Mouse (Mus musculus): ENCODE data around the gene Ppfibp1. TPM values are rescaled to one million over a fixed set of nuclear protein-coding genes. Genes with fewer than 3 reads are reported as not detected.

Ppfibp1 gene
- total and polyA plus RNA-seq, 3 experiments: 23.4 to 28.2 (median 28.2) TPM

DNA sequence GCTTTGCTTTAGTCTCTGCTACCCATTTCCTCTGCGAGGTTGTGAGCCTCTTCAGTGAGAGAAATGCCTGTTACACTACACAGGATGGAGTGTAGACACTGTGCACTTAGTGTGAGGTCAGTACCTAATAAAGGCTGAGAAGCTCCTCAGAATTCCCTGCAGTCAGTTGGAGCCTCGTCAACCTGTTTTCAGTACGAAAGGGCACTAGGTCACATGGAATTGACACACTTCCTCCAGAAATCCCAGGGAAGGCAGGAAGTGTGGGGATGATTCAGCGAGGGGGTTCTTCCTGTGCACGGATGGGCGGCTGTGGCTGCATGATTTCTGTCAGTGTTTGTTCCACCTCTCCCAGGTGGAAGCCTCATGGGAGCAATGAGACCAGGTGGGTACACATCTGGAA, 44.8 kb downstream of the Ppfibp1 start:
- Histone ChIP-seq H3K27ac (ENCODE audit: insufficient read depth, low read depth) (no peak overlapping the region), H3K4me2 (ENCODE audit: insufficient read depth, low read depth, poor library complexity, severe bottlenecking) (no peak overlapping the region), H3K9me3 (replicated peaks; ENCODE audit: low read length) (no peaks in the 10 kb centered on the region), H3K4me1 (ENCODE audit: control insufficient read depth in 1 of 2, insufficient read depth in 2 of 2) (peaks cover 0 to 5% of the 10 kb centered on the region in 2 experiments; a peak in 1 of 4 replicates), H3K36me3 (replicated peaks in 1 of 2; ENCODE audit: control insufficient read depth in 1 of 2, insufficient read depth in 1 of 2, low read length in 1 of 2) (peaks cover 0 to 3% of the 10 kb centered on the region in 2 experiments), H3K79me2 (replicated peaks; ENCODE audit: control insufficient read depth, extremely low read depth, insufficient read depth, poor library complexity, severe bottlenecking) (no peaks in the 10 kb centered on the region), H3K9ac (ENCODE audit: insufficient read depth, low read depth) (no peak overlapping the region), H3K4me3 (replicated peaks in 1 of 3; ENCODE audit: low read depth in 2 of 3, low read length in 2 of 3, poor library complexity in 1 of 3) (no peak overlapping the region), H3K27me3 (replicated peaks) (no peaks in the 10 kb centered on the region)
- in situ Hi-C loops (cut with MboI; ENCODE audit: low pct_ligation_motif_present, low pct_unique_long_range_greater_than_20kb, low sequenced_read_pairs): no loop called here
- no peak for DNase-seq (ENCODE audit: extremely low read depth)
- dilution Hi-C loops (cut with MboI; ENCODE audit: extremely low pct_ligation_motif_present, extremely low pct_unique_long_range_greater_than_20kb, low sequenced_read_pairs): no loop called here
- TF ChIP-seq USF2 (conservative IDR thresholded peaks at IDR 0.05; ENCODE audit: low read depth, low read length): no peak
- TF ChIP-seq NELFE (IDR thresholded peaks at IDR 0.05; ENCODE audit: low read depth, low read length): no peak
- no peak for TF ChIP-seq KAT2A (IDR thresholded peaks at IDR 0.05; ENCODE audit: insufficient replicate concordance, low read length)
- TF ChIP-seq JUN (IDR thresholded peaks at IDR 0.05; ENCODE audit: insufficient read depth, low read depth, low read length): no peak
- TF ChIP-seq MAX (IDR thresholded peaks at IDR 0.05; ENCODE audit: low read length): no peak
- no peak for TF ChIP-seq ZC3H11A (IDR thresholded peaks at IDR 0.05; ENCODE audit: low read depth, low read length)
- TF ChIP-seq SMC3 (IDR thresholded peaks at IDR 0.05; ENCODE audit: low read depth, low read length): no peak
- no peak for TF ChIP-seq EP300 (IDR thresholded peaks at IDR 0.05; ENCODE audit: low read length)
- TF ChIP-seq TCF12 (IDR thresholded peaks at IDR 0.05; ENCODE audit: low read depth, low read length): no peak
- no peak for TF ChIP-seq CTCF (conservative IDR thresholded peaks at IDR 0.05 in 1 of 2, IDR thresholded peaks at IDR 0.05 in 1 of 2; ENCODE audit: low read depth in 2 of 2, low read length in 2 of 2)
- no peak for TF ChIP-seq TBP (conservative IDR thresholded peaks at IDR 0.05; ENCODE audit: low read depth, low read length)

DNA sequence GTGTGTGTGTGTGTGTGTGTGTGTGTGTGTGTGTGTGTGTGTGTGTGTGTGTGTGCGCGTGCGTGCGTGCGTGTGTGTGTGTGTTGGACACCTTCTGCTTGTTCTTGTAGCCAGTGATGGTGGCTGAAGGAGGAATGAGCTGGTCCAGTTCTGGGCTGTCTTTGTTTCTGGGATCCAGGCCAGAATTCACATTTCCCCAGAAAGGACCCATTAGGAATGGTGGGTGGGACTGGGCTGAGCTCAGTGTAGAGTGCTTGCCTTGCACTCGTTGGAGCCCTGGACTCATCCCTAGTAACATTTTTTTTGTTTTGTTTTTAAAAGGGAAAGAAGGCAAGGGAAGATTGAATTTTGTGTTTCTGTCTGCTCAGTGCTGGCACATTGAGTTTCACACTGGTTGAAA, 47.7 kb downstream of the Ppfibp1 start:
- no peaks in the 10 kb centered on the region for H3K27me3 ChIP-seq (replicated peaks)
- H3K4me2 ChIP-seq (ENCODE audit: insufficient read depth, low read depth, poor library complexity, severe bottlenecking): no peak overlapping the region
- H3K27ac ChIP-seq (ENCODE audit: insufficient read depth, low read depth): no peak overlapping the region
- in situ Hi-C loops (cut with MboI; ENCODE audit: low pct_ligation_motif_present, low pct_unique_long_range_greater_than_20kb, low sequenced_read_pairs): no loop called here
- H3K4me1 ChIP-seq (ENCODE audit: control insufficient read depth in 1 of 2, insufficient read depth in 2 of 2): peaks cover 0 to 4% of the 10 kb centered on the region in 2 experiments; a peak in 1 of 4 replicates
- no peaks in the 10 kb centered on the region for H3K79me2 ChIP-seq (replicated peaks; ENCODE audit: control insufficient read depth, extremely low read depth, insufficient read depth, poor library complexity, severe bottlenecking)
- no peak overlapping the region for H3K9ac ChIP-seq (ENCODE audit: insufficient read depth, low read depth)
- H3K9me3 ChIP-seq (replicated peaks; ENCODE audit: low read length): no peaks in the 10 kb centered on the region
- TF ChIP-seq CTCF (conservative IDR thresholded peaks at IDR 0.05 in 1 of 2, IDR thresholded peaks at IDR 0.05 in 1 of 2; ENCODE audit: low read depth in 2 of 2, low read length in 2 of 2) (no peak), BHLHE40 (IDR thresholded peaks at IDR 0.05; ENCODE audit: low read depth, low read length) (no peak), GABPA (IDR thresholded peaks at IDR 0.05; ENCODE audit: insufficient replicate concordance, low read depth, low read length) (no peak), ZKSCAN1 (IDR thresholded peaks at IDR 0.05; ENCODE audit: borderline replicate concordance, low read depth, low read length) (no peak), SIN3A (IDR thresholded peaks at IDR 0.05; ENCODE audit: low read length) (no peak), IRF4 (IDR thresholded peaks at IDR 0.05; ENCODE audit: low read depth, low read length) (no peak), SMC3 (IDR thresholded peaks at IDR 0.05; ENCODE audit: low read depth, low read length) (no peak), CHD2 (IDR thresholded peaks at IDR 0.05; ENCODE audit: low read length) (no peak), POLR2AphosphoS2 (IDR thresholded peaks at IDR 0.05; ENCODE audit: low read depth, low read length) (no peak), JUN (IDR thresholded peaks at IDR 0.05; ENCODE audit: insufficient read depth, low read depth, low read length) (no peak), JUND (conservative IDR thresholded peaks at IDR 0.05; ENCODE audit: low read depth, low read length) (no peak), MAZ (IDR thresholded peaks at IDR 0.05; ENCODE audit: low read depth, low read length) (no peak), UBTF (IDR thresholded peaks at IDR 0.05; ENCODE audit: low read depth, low read length) (no peak), MYC (IDR thresholded peaks at IDR 0.05; ENCODE audit: low read depth, low read length) (no peak), MAX (IDR thresholded peaks at IDR 0.05; ENCODE audit: low read length) (no peak), TBP (conservative IDR thresholded peaks at IDR 0.05; ENCODE audit: low read depth, low read length) (no peak), ZNF384 (IDR thresholded peaks at IDR 0.05; ENCODE audit: low read depth, low read length) (no peak), MEF2A (IDR thresholded peaks at IDR 0.05; ENCODE audit: borderline replicate concordance, low read depth, low read length) (no peak)
- DNase-seq (ENCODE audit: extremely low read depth): no peak
- H3K36me3 ChIP-seq (replicated peaks in 1 of 2; ENCODE audit: control insufficient read depth in 1 of 2, insufficient read depth in 1 of 2, low read length in 1 of 2): peaks cover 0 to 20% of the 10 kb centered on the region in 2 experiments
- dilution Hi-C loops (cut with MboI; ENCODE audit: extremely low pct_ligation_motif_present, extremely low pct_unique_long_range_greater_than_20kb, low sequenced_read_pairs): no loop called here
- no peak overlapping the region for H3K4me3 ChIP-seq (replicated peaks in 1 of 3; ENCODE audit: low read depth in 2 of 3, low read length in 2 of 3, poor library complexity in 1 of 3)
